Mouse (Mus musculus) heart, embryonic 15.5 days (tissue): ENCODE results near the gene Pik3r5. TPM values are rescaled to one million over a fixed set of nuclear protein-coding genes. Genes with fewer than 3 reads are reported as not detected.

Source experiments
- ATAC-seq: fragments of 200-750 bp; cut with Nextera tagmentation; replicated peaks from 2 replicates; pipeline ENCODE4 v1.8.0; 2017; ENCODE audit warnings: low read depth, moderate TSS enrichment; ENCODE audit not compliant: insufficient number of reproducible peaks, insufficient read depth, low FRiP score
- H3K27ac ChIP-seq: fragments of 300-500 bp; sonication (generic); 2 replicates; pipeline ENCODE4 v1.5.1; 2015; ENCODE audit warnings: mild to moderate bottlenecking, inconsistent platforms
- H3K27me3 ChIP-seq: fragments of 300-500 bp; sonication (generic); 2 replicates; pipeline ENCODE4 v1.6.1; 2015; ENCODE audit warnings: inconsistent platforms
- H3K36me3 ChIP-seq: fragments of 300-500 bp; sonication (generic); 2 replicates; pipeline ENCODE4 v1.6.1; 2015; ENCODE audit warnings: mild to moderate bottlenecking, inconsistent platforms
- H3K4me1 ChIP-seq: fragments of 300-500 bp; sonication (generic); replicated peaks from 2 replicates; pipeline ENCODE4 v1.6.1; 2015; ENCODE audit warnings: inconsistent platforms
- H3K4me2 ChIP-seq: fragments of 300-500 bp; sonication (generic); 2 replicates; pipeline ENCODE4 v1.6.1; 2015; ENCODE audit warnings: inconsistent platforms, mild to moderate bottlenecking, moderate library complexity
- H3K4me3 ChIP-seq: fragments of 300-500 bp; sonication (generic); 2 replicates; pipeline ENCODE4 v1.5.1; 2015; ENCODE audit warnings: mild to moderate bottlenecking, inconsistent platforms
- H3K9ac ChIP-seq: fragments of 300-500 bp; sonication (generic); 2 replicates; pipeline ENCODE4 v1.6.1; 2015; ENCODE audit warnings: mild to moderate bottlenecking, inconsistent platforms
- H3K9me3 ChIP-seq: fragments of 300-500 bp; sonication (generic); replicated peaks from 2 replicates; pipeline ENCODE4 v1.6.1; 2016; ENCODE audit warnings: inconsistent platforms
- WGBS: fragments of 180-500 bp; shearing (Covaris S2); methylation state at CpG from one replicate; pipeline ENCODE4 v1.1.7; 2015; ENCODE audit warnings: mixed read lengths; 5-methylcytosine and 5-hydroxymethylcytosine counted together
- polyA plus RNA-seq: library from polyadenylated mRNA; unstranded; fragments of >200 nt; fragmentation: Nextera tagmentation; extraction: Ambion mirVana; gene quantifications from 2 replicates; pipeline ENCODE4 v1.2.1, GENCODE M21; 2015

The Pik3r5 gene
- polyA plus RNA-seq, 1 experiment from 2014 or later, result 0.68 TPM

DNA sequence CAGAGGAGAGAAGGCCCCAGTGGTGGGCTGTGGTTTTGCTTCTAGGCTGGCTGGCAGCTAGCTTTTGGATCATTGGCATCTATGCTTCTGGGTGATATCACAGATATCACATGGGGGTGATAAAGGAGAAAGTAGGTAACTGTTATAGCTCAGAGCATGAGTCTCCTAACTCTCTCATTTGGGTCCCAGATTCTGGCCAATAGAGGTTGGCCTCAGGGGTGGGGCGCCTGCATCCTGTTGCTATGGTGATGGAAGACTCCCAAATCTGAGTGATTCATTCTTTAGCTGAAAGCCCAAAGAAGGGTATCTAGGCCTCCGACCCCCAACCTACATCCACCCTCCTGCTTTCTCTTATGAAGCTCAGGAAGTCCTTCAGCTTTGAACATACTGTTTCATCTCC lies 2.8 kb downstream of the Pik3r5 start:
- ATAC-seq, result no peak
- WGBS, result 70% methylated on average over 2 of the region's 2 CpGs

GRCm38 (mm10) chr11:68435601-68436000 lies 3.7 kb downstream of the Pik3r5 start:
- H3K4me1 ChIP-seq, result peaks cover 14% of the 10 kb centered on the region
- no peak overlapping the region for H3K27ac ChIP-seq
- no peak for ATAC-seq
- H3K36me3 ChIP-seq, result no peaks in the 10 kb centered on the region
- H3K4me2 ChIP-seq, result no peak overlapping the region
- H3K9ac ChIP-seq, result no peak overlapping the region
- WGBS, result 87% methylated on average over 4 of the region's 4 CpGs
- no peak overlapping the region for H3K4me3 ChIP-seq
- H3K27me3 ChIP-seq, result peaks cover 39% of the 10 kb centered on the region
- no peaks in the 10 kb centered on the region for H3K9me3 ChIP-seq

More for the DNA sequence above, 2.8 kb downstream of the Pik3r5 start:
- Histone ChIP-seq H3K27ac (no peak overlapping the region), H3K9ac (no peak overlapping the region), H3K4me2 (no peak overlapping the region), H3K4me1 (peaks cover 14% of the 10 kb centered on the region), H3K9me3 (no peaks in the 10 kb centered on the region), H3K4me3 (no peak overlapping the region), H3K36me3 (no peaks in the 10 kb centered on the region), H3K27me3 (peaks cover 35% of the 10 kb centered on the region)

GRCm38 (mm10) chr11:68436376-68436775 lies 4.5 kb downstream of the Pik3r5 start:
- Histone ChIP-seq H3K9ac (no peak overlapping the region), H3K4me1 (peaks cover 10% of the 10 kb centered on the region), H3K4me2 (no peak overlapping the region), H3K36me3 (no peaks in the 10 kb centered on the region), H3K9me3 (no peaks in the 10 kb centered on the region), H3K4me3 (no peak overlapping the region), H3K27me3 (peaks cover 31% of the 10 kb centered on the region), H3K27ac (no peak overlapping the region)
- WGBS, result 73% methylated on average over 5 of the region's 5 CpGs
- ATAC-seq, result no peak

- no peak for ATAC-seq
- H3K4me1 ChIP-seq, result no peaks in the 10 kb centered on the region
- H3K4me2 ChIP-seq, result no peak overlapping the region
- H3K9me3 ChIP-seq, result no peaks in the 10 kb centered on the region
- no peaks in the 10 kb centered on the region for H3K36me3 ChIP-seq
- 76% methylated on average over 9 of the region's 9 CpGs for WGBS
- H3K4me3 ChIP-seq, result no peak overlapping the region
- H3K27me3 ChIP-seq, result peaks cover 11% of the 10 kb centered on the region; the same call in 1 of the 2 replicates
- H3K9ac ChIP-seq, result no peak overlapping the region
- no peak overlapping the region for H3K27ac ChIP-seq
These were observed 8.2 kb downstream of the Pik3r5 start for GRCm38 (mm10) chr11:68440100-68440499.

GRCm38 (mm10) chr11:68440965-68441364 lies 9.0 kb downstream of the Pik3r5 start:
- no peak overlapping the region for H3K4me2 ChIP-seq
- no peak overlapping the region for H3K4me3 ChIP-seq
- no peak for ATAC-seq
- no peak overlapping the region for H3K27ac ChIP-seq
- H3K27me3 ChIP-seq, result peaks cover 11% of the 10 kb centered on the region; the same call in 1 of the 2 replicates
- no peaks in the 10 kb centered on the region for H3K36me3 ChIP-seq
- WGBS, result 53% methylated on average over 5 of the region's 5 CpGs
- H3K4me1 ChIP-seq, result no peaks in the 10 kb centered on the region
- no peak overlapping the region for H3K9ac ChIP-seq
- H3K9me3 ChIP-seq, result no peaks in the 10 kb centered on the region

DNA sequence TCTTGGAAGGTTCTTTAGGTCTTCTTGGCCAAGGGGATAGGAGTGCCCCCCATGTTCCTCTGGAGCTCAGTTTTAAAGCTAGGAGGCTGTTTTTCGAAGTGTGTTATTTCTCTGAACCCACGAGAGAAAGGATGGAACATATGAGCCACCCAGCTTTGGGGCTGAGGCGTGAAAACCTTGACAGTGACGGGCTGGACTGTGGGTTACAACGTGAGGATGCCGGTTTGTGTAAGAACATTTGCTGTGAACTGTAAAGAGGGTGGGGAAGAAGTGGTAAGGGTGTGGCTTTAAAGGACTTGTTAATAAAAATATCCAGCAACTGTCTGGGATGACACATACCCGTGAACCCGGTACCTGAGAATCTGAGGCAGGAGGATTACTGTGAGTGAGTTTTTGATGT lies 10.4 kb downstream of the Pik3r5 start:
- Histone ChIP-seq H3K36me3 (no peaks in the 10 kb centered on the region), H3K27me3 (peaks cover 11% of the 10 kb centered on the region; the same call in 1 of the 2 replicates), H3K27ac (no peak overlapping the region), H3K4me3 (no peak overlapping the region), H3K9ac (no peak overlapping the region), H3K9me3 (no peaks in the 10 kb centered on the region), H3K4me2 (no peak overlapping the region), H3K4me1 (no peaks in the 10 kb centered on the region)
- no peak for ATAC-seq
- 76% methylated on average over 8 of the region's 8 CpGs for WGBS

DNA sequence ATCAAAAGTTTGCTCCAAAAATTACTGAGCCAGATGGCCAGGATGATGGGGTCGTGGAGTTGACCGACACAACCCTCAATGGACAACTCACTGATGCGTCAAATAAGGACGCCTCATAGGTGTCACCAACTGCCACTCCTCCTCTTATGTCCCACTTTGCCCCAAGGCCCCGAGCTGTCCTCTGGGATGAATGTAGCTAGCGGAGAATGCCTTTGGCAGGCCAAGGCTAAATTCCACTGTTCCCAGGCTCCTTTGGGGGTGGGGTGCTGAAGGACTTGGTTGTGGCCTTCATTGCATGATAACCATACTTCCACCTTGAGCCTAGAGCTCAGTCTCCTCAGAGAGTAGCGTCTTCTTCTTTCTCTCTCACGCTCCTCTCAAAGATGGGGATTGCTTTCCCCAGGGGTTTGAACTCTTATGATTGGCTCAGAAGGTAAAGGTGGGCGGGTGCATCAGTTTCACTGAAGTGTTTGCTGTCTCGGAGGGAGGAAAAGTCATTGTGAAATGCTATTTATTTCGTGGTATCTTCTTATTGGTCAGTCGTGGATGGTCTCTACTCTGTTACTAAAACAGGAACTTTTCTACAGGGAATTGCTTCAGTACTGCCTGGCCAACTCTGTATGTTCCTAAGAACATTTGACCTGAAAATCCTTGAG lies 11.2 kb downstream of the Pik3r5 start:
- H3K27ac ChIP-seq, result no peak overlapping the region
- H3K27me3 ChIP-seq, result peaks cover 11% of the 10 kb centered on the region; the same call in 1 of the 2 replicates
- no peak overlapping the region for H3K9ac ChIP-seq
- 69% methylated on average over 12 of the region's 12 CpGs for WGBS
- no peak overlapping the region for H3K4me3 ChIP-seq
- H3K36me3 ChIP-seq, result no peaks in the 10 kb centered on the region
- H3K9me3 ChIP-seq, result no peaks in the 10 kb centered on the region
- no peaks in the 10 kb centered on the region for H3K4me1 ChIP-seq
- no peak for ATAC-seq
- no peak overlapping the region for H3K4me2 ChIP-seq

- Histone ChIP-seq H3K4me2 (no peak overlapping the region), H3K4me3 (no peak overlapping the region), H3K36me3 (no peaks in the 10 kb centered on the region), H3K9me3 (no peaks in the 10 kb centered on the region), H3K9ac (no peak overlapping the region), H3K27ac (no peak overlapping the region), H3K27me3 (peaks cover 7% of the 10 kb centered on the region; the same call in 1 of the 2 replicates), H3K4me1 (peaks cover 2% of the 10 kb centered on the region; the same call in 1 of the 2 replicates)
- 86% methylated on average over 4 of the region's 4 CpGs for WGBS
- no peak for ATAC-seq
These were observed 14.0 kb downstream of the Pik3r5 start for GRCm38 (mm10) chr11:68445901-68446300.

GRCm38 (mm10) chr11:68446547-68446946 lies 14.6 kb downstream of the Pik3r5 start:
- Histone ChIP-seq H3K9ac (no peak overlapping the region), H3K9me3 (no peaks in the 10 kb centered on the region), H3K27ac (no peak overlapping the region), H3K4me1 (peaks cover 9% of the 10 kb centered on the region), H3K36me3 (no peaks in the 10 kb centered on the region), H3K4me2 (no peak overlapping the region), H3K4me3 (no peak overlapping the region), H3K27me3 (peaks cover 7% of the 10 kb centered on the region; the same call in 1 of the 2 replicates)
- ATAC-seq, result no peak
- 86% methylated on average over 4 of the region's 4 CpGs for WGBS

GRCm38 (mm10) chr11:68447242-68447641 lies 15.3 kb downstream of the Pik3r5 start:
- 66% methylated on average over 2 of the region's 2 CpGs for WGBS
- no peaks in the 10 kb centered on the region for H3K36me3 ChIP-seq
- no peak overlapping the region for H3K4me3 ChIP-seq
- peaks cover 10% of the 10 kb centered on the region for H3K4me1 ChIP-seq
- no peak for ATAC-seq
- peaks cover 7% of the 10 kb centered on the region; the same call in 1 of the 2 replicates for H3K27me3 ChIP-seq
- no peak overlapping the region for H3K4me2 ChIP-seq
- H3K27ac ChIP-seq, result no peak overlapping the region
- no peak overlapping the region for H3K9ac ChIP-seq
- H3K9me3 ChIP-seq, result no peaks in the 10 kb centered on the region

- Histone ChIP-seq H3K27me3 (peaks cover 4% of the 10 kb centered on the region; the same call in 1 of the 2 replicates), H3K4me2 (no peak overlapping the region), H3K36me3 (no peaks in the 10 kb centered on the region), H3K27ac (no peak overlapping the region), H3K4me3 (no peak overlapping the region), H3K9me3 (no peaks in the 10 kb centered on the region), H3K9ac (no peak overlapping the region), H3K4me1 (peaks cover 10% of the 10 kb centered on the region)
- WGBS, result 77% methylated on average over 7 of the region's 7 CpGs
- ATAC-seq, result no peak
These were observed 16.4 kb downstream of the Pik3r5 start for GRCm38 (mm10) chr11:68448356-68448755.

GRCm38 (mm10) chr11:68451282-68451735 lies 19.4 kb downstream of the Pik3r5 start:
- ATAC-seq, result 0 out of 2 replicates have a peak, but pooled peaks have one; percentile 31
- H3K27ac ChIP-seq, result peak overlapping the region; percentile 31; the same call in 1 of the 2 replicates
- H3K9me3 ChIP-seq, result no peaks in the 10 kb centered on the region
- WGBS, result 31% methylated on average over 10 of the region's 10 CpGs
- H3K9ac ChIP-seq, result no peak overlapping the region
- peak overlapping the region; percentile 17; the same call in 1 of the 2 replicates for H3K4me2 ChIP-seq
- H3K36me3 ChIP-seq, result no peaks in the 10 kb centered on the region
- H3K4me1 ChIP-seq, result peaks cover 10% of the 10 kb centered on the region
- H3K4me3 ChIP-seq, result no peak overlapping the region
- no peaks in the 10 kb centered on the region for H3K27me3 ChIP-seq
